Mouse (Mus musculus) myocyte (in vitro differentiated cells): ENCODE measurements around the gene Thbs2.

Source experiments
- E2F4 ChIP-seq: IDR thresholded peaks from one replicate; pipeline ENCODE4 v1.6.1; 2011; ENCODE audit warnings: mild to moderate bottlenecking, control low read depth, moderate library complexity; ENCODE audit not compliant: insufficient read depth
- MAX ChIP-seq: IDR thresholded peaks from one replicate; pipeline ENCODE4 v1.6.1; 2011; ENCODE audit warnings: low read depth, mild to moderate bottlenecking, control low read depth
- MYOG ChIP-seq, 3 experiments: IDR thresholded peaks; one replicate each; pipeline ENCODE4 v1.6.1; 2011; ENCODE audit warnings: control low read depth in 2 of 3, low read depth in 2 of 3, mild to moderate bottlenecking in 2 of 3; ENCODE audit not compliant: insufficient read length in 2 of 3, control insufficient read depth in 1 of 3, insufficient read depth in 1 of 3
- POLR2A ChIP-seq: IDR thresholded peaks from one replicate; pipeline ENCODE4 v1.6.1; 2011; ENCODE audit warnings: low read depth, mild to moderate bottlenecking, control low read depth, moderate library complexity; ENCODE audit not compliant: insufficient read length

GRCm38 (mm10) chr17:14652013-14652412 lies 42.0 kb downstream of the Thbs2 start:
- TF ChIP-seq POLR2A (no peak), MYOG (IDR thresholded peaks at IDR 0.05; ENCODE audit: control insufficient read depth in 1 of 3, insufficient read depth in 1 of 3, insufficient read length in 2 of 3, low read depth in 2 of 3) (no peak), MAX (no peak), E2F4 (no peak)
